Mouse (Mus musculus): Measurements from ENCODE around the gene Napsa.
A peak's percentile ranks its signal among the peaks of the same experiment; 100 is the strongest.

The Napsa gene

GRCm38 (mm10) chr7:44538756-44539624 is 33.2 kb upstream of the Napsa start:
- DNase-seq, result peak; percentile 88

DNA sequence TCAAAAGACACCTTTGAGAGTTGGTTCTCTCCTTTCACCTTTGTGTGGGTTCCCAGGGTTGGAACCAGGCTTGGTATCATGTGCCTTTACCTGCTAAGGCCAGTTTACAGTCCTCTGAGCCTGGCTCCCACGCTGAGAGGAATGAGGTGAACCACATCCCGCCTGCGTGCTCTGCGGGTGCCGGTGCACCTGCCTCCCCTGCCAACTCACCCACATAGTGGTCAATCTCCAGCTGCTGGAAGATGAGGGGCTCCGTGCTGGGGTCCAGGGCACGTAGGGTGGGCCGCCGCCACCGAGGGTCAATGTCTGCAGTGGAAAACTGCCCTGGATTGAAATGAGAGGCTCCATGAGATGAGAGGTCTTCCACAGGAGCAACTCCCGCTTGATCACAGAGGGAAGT is 29.6 kb upstream of the Napsa start:
- peak; percentile 83 for DNase-seq

- DNase-seq, result no peak
Measured at GRCm38 (mm10) chr7:44543071-44543470, 29.1 kb upstream of the Napsa start.

GRCm38 (mm10) chr7:44546274-44546673 is 25.9 kb upstream of the Napsa start:
- DNase-seq, result no peak

DNA sequence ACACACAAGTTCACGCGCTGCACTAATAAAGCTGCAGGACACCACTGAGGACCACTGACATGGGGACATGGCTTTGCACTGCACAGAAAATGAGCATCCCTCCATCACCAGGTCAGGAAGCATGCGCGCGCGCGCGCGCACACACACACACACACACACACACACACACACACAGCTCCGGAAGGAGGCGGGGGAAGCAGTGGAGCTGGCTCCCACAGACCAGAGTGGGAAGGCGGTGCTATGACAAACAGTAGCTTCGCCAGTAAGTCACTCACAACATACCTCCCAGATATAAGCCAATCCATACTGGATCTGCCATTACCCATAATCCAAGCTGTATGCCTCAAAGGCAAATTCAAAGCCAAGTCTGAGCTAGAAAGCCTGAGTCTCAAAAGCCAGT is 25.1 kb upstream of the Napsa start:
- DNase-seq, result peak; percentile 61

- DNase-seq, result peak; percentile 92
Measured at GRCm38 (mm10) chr7:44547725-44548124, 24.5 kb upstream of the Napsa start.

DNA sequence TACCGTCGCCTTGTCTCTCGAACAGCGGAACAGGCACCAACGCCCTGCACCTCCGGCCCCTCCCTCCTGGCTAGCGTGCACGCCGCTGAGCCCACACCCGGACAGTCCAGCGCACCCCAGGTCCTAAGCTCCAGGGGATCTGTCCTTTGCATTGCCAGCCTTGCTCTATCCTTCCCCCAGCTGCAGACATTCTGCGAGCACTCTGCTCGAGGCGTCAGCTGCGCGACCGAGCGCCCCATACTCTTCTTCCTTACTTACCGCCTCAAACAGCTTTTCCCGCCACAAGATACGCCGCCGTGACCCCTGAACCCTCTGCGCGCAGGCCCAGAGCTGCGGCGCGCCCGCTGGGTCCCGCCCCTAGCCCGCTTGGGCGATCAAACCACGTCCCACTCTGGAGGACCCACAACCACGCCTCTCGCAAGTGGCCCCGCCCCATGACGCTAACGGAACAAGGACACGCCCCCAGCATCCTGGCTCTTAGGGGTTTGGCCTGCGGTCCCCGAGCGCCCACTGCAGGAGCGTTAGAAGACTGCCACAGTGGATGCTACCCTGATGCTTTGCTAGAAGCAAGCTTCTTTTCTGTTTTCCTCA is 23.6 kb upstream of the Napsa start, which contains the start of gene Pold1:
Gene Pold1, minus strand, starts transcription at position 353 of the 591 bp plus-strand sequence.
- DNase-seq, result peak; percentile 100

DNA sequence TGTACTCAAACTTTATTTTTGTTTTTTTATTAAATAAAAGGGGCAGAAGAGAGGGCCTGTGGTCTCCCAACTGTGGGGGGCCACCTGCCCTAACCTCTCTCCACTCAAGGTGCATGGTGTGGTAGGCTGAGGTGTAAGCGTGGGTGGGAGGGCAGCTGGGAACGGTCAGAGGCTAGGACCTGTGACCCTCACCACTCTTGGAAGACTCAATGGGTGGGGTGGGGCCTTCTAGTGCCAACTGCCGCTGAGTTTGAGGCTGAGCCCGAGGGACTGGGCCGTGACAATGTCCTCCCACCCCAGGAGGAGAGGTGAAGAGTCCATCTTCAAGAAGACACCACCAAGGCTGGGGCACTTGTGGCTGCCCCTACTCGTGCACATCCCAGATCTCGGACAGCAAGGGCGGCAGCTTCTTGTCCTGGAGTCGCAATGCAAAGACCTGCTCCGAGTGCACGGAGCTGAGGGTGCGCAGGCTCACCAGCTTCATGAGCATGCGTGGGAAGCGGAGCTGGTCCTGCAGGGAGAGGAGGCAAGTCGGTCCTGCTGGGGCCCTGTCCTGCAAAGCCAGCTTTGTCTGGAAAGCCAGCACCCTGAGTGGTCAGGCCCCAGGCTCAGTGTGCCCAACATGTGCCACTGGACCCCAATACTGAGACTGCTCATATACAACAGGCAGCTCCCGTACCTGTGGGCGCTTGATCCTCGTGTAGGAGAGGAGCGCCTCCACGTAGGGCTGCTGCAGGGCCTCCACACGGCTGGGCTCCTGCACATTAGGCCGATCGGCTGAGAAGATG is 22.4 kb upstream of the Napsa start:
- DNase-seq, result peak; percentile 94

- DNase-seq, result peak; percentile 88
Measured at GRCm38 (mm10) chr7:44550409-44550678, 21.8 kb upstream of the Napsa start.

DNA sequence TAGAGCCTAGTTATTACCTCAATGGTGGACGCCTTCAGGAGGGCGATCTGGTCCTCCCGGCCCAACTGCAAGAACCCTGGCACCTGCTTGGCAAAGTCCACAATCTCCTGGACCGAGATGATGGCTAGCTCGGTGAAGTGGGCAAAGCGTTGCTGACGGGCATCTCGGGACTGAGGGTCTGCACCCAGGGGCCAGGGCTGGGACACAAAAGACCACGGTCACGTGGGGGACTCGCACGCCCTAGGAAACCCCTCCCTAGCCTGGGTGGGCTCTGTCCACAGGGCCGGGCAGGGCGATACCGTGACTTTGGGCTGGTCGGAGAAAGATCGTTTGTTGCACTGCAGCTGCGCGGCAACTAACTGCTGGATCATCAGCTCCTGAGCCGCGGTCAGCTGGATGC is 20.9 kb upstream of the Napsa start:
- peak; percentile 91 for DNase-seq

DNA sequence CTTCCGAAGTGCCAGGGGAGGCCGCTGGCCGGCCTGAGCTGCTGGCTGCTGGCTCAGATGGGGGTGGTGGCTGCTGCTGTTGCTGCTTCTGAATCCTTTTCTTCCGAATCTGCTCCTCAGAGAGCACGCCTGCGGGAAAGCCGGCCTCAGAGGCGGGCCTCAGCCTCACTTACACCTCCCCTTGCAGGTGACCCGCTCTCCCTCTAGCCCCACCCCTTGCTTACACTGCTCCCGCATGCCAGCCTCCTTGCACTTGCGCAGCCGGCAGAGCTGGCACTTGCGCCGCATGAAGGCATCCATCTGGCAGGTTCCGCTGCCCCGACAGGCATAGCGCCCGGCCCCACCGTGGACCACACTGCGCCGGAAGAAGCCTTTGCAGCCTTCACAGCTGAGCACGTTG is 20.4 kb upstream of the Napsa start:
- DNase-seq, result peak; percentile 89

DNA sequence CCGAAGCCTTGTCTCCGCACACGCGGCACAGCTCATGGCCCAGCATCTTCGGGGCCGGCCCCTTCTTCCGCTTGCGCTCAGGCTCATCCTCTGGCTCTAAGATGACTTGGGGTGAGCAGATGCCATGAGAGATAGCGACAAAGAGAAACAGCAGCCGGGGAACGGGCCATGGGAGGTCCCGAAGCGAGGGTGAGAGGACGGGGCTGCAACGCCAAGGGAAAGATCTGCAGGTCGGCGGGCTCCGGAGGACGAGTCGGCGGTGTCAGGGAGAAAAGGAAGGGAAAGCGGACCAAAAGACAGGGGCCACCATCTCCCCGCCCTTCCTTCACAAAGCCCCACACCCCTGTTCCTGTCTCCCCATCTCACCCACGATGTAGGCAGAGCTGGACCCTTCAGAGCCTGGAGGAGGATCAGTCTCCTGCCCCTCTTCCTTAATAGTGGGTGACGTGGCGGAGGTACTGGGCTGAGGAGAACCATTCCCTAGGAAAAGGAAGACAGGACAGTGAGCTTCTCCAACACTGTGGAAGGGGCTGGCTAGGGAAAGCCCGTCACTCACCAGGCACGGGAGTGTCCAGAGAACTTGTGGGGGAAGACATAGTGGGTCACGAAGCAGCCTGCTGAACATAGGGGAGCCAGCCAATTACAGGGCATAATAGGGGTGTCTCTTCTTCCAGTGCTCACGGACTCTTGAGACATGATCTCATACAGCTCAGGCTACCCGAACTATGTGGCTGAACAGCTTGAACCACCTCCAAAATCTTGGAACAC is 19.9 kb upstream of the Napsa start:
- peak; percentile 93 for DNase-seq

GRCm38 (mm10) chr7:44553196-44553764 is 18.9 kb upstream of the Napsa start:
- DNase-seq, result peak; percentile 98

DNA sequence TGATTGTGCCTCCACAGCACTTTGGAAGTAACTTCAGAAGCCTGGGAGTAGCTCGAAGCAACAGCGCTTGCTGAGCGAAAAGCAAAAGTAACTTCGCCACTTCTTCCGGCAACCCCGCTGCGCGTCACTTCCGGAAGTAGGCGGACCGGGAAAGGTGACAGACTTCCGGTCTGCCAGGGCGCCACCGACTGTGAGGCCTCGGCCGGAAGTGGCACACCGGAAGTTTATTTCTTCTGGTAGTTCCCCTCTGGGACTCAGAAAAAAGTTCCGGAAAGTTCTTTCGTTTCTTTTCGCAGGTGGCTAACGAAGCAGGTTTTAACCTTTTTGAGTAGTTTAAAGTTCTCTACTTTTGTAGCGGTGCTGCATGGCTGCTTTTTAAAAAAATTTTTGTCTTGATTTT is 18.4 kb upstream of the Napsa start, which contains the start of gene Nr1h2:
Gene Nr1h2, minus strand, starts transcription at position 126 of the 400 bp plus-strand sequence.
- peak; percentile 99 for DNase-seq

DNA sequence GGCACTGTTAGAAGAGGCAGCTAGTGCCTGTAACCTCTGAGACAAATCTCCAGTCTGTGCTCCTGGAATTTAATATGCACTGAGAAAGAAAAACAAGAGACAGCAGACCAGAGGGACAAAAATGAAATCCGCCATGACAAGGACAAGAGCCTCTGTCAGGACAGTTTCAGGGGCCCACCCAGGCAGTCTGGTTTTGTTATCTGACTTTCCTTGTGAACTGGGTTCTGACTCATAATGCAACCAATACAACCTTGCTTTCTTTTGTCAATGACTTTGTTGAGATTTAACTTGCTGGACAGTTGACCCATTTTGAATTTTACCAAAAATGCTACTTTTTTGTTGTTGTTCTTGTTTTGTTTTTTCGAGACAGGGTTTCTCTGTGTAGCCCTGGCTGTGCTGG is 14.6 kb upstream of the Napsa start:
- peak; percentile 51 for DNase-seq

DNA sequence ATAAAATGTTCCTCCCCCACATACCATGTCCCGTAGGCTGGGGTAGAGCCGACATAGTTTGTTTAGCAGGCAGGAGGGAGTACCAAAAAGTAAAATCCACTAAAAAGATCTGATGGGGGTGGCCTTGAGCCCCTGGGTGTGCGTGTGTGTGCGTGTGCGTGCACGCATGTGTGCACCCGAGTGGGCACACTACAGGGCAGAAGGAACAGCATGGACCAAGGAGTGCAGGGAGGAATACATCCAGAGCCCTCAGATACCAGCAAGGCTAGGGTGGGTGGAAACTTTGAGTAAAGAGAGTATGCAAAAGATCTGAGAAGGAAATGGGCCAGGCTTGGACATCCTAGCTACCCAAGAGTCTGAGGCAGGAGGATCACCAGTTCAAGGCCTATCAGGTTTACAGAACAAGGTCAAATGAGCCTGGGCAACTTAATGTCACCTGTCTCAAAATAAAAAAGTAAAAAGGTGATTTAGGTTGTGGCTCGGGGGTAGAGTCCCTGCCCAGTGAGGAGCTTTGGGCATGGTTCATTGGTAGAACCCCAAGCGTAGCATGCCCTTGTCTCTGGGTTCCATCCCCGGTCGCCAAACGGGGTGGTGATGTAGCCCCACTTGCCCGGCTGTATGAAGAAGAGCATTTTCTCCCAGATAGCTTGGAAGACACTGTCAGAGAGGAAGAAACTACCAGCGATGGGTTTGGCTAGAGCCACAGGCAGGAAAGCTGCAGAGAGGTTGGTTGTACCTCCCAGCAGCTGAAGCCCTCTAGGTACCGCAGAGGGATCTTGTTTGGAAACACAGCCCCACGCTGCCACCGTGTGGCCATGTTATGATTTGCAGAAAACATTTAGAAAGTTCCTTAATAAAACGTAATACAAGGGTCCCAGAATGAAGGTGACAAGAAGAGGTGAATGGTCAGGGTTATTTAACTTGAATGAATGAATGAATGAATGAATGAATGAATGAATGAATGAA is 11.5 kb upstream of the Napsa start:
- DNase-seq, result no peak

GRCm38 (mm10) chr7:44563284-44563683 is 8.9 kb upstream of the Napsa start:
- DNase-seq, result peak; percentile 45

DNA sequence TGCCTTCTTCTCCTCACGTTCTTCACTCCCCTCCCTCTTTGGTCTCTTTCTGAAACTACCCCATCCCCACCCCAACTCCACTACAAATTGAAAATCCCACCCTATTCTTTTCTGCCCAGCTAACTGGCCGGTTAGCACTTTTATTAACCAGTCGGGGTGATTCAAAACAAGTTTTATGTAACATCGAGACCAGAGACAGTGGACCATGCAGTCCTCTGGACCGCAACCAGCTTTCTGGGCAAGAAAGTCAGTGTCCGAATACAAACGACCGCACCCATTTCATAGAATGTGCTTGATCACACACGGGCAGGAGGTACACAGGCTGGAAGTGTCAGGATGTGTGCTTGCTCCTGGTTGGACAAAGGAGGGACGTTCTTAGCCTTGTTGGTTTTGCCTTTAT is 7.7 kb upstream of the Napsa start:
- peak; percentile 64 for DNase-seq

DNA sequence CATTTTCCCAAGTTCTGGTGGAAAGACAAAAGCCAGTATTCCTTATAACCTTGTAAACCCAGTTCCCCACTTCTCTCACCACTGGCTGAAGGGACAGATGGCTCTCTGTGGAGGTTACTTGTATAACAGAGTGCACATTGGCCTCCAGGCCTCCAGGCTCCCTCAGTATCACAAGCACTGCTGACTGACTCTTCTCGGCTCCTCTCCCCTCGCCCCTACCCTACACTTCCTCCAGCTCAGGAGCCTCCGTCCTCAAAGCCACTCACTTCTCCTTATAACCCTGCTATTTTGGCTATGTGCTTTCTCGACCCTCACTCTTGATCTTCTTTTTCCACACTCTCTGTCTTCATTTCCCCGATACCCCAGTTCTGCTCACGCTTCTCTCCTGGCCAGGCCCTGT is 6.8 kb upstream of the Napsa start:
- DNase-seq, result peak; percentile 54

- DNase-seq, result no peak
Measured at GRCm38 (mm10) chr7:44568803-44569202, 3.4 kb upstream of the Napsa start.

DNA sequence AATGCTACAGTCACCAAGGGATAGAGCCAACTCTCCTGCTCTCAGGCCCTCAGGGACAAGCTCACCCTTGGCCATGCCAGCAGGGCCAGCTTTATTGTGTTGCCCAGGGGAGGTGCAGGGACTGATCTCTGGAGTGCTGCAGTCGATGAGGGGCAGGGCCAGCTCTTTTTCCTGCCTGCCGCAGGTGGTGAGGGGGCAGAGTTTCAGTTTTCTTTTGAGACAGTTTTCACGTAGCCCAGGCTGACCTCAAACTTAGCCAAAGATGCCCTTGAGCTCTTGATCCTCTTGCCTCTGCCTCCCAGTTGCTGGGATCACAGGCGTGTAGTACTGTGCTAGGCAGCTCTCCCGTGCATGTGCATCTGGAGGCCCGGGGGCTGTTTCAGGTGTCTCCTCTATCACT is 1.2 kb upstream of the Napsa start:
- no peak for DNase-seq
